12 mouse cellular contexts compared by ENCODE assay signal in the genomic region with DNA sequence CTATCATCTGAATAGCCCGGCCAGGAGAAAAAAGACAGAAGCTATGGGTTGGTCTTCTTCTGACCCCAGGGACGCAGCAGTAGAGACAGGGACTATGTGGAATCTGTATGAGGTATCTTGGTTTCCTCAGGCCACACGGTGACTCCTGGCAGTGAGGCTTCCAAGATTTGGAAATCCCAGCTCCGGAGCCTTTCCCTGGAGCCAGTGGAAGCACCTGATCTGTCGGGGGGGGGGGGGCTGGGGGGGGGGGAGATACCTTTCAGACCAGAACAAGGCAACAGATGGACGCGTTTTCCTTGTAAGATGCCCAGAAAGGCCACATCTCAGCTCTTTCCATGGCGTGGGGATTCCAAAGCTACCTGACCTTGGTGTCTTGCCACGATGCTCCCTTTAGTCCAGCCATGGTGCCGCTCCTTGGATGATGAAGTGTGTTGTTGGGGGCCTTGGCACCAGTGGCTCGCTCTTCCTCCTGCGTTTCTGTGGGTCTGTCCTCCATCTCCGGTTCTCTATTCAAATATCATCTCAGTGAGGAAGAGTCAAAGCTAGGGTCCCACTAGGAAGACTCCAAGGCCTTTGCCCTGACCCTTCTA. TPM values are rescaled to one million over a fixed set of nuclear protein-coding genes. Genes with fewer than 3 reads are reported as not detected.
DNase-seq lines count a peak whose midpoint lies in the region; ATAC-seq lines count a peak whose summit lies in the region.
"Had no signal": no experiment of that assay in that cellular context is flagged by ENCODE, and none has a peak within 500 bp of the region (broad histone marks: within the 10 kb centered on the region; RNA-seq: fewer than 3 reads in every experiment).

No protein-coding gene starts in this region.

- H3K9ac ChIP-seq in heart, embryonic 13.5 days = peak overlapping the region; percentile 80; the same call in 1 of the 2 replicates
- no peak overlapping the region for H3K9ac ChIP-seq in midbrain, embryonic 11.5 days (ENCODE audit: low read length)
- H3K9ac ChIP-seq in hindbrain, embryonic 15.5 days = no peak overlapping the region
- no peak overlapping the region for H3K9ac ChIP-seq in midbrain, embryonic 16.5 days (ENCODE audit: low read depth, low read length)

- ATAC-seq in heart, embryonic 13.5 days (ENCODE audit: extremely low read depth, insufficient number of reproducible peaks, low FRiP score, low TSS enrichment) = no peak
- no peak for ATAC-seq in midbrain, embryonic 11.5 days (ENCODE audit: low FRiP score)
- no peak for ATAC-seq in hindbrain, embryonic 15.5 days (ENCODE audit: low FRiP score, low read depth)
- no peak for ATAC-seq in midbrain, embryonic 16.5 days

- no peak overlapping the region for H3K4me3 ChIP-seq in heart, embryonic 13.5 days
- H3K4me3 ChIP-seq in midbrain, embryonic 10.5 days = no peak overlapping the region
- no peak overlapping the region for H3K4me3 ChIP-seq in midbrain, embryonic 11.5 days (ENCODE audit: low read depth, low read length)
- H3K4me3 ChIP-seq in hindbrain, embryonic 15.5 days = no peak overlapping the region
- H3K4me3 ChIP-seq in midbrain, embryonic 16.5 days (ENCODE audit: low read depth, low read length) = no peak overlapping the region
- H3K4me3 ChIP-seq: heart, embryonic 12.5 days had no signal

- 79% methylated on average over 12 of the region's 13 CpGs for WGBS in heart, embryonic 13.5 days
- 88% methylated on average over 12 of the region's 13 CpGs for WGBS in midbrain, embryonic 10.5 days
- WGBS in midbrain, embryonic 11.5 days = 87% methylated on average over 13 of the region's 13 CpGs
- 86% methylated on average over 13 of the region's 13 CpGs for WGBS in hindbrain, embryonic 15.5 days
- 88% methylated on average over 12 of the region's 13 CpGs for WGBS in midbrain, embryonic 16.5 days

- no peak for DNase-seq in heart, postnatal 10 days
- no peak for DNase-seq in midbrain, embryonic 10.5 days (ENCODE audit: low spot score)
- DNase-seq in midbrain, embryonic 11.5 days (ENCODE audit: low spot score, missing footprints) = no peak
- DNase-seq in adrenal gland, postnatal 4 days (ENCODE audit: low spot score in 2 of 2) = no peak
- no peak for DNase-seq in c-Kit-positive CD71-positive TER-119-positive erythroid progenitor cells, embryonic 14.5 days (ENCODE audit: low spot score)
- DNase-seq: kidney, postnatal 36 days; left cerebral cortex, postnatal 4 days had no signal

- no peaks in the 10 kb centered on the region for H3K36me3 ChIP-seq in heart, embryonic 13.5 days
- no peaks in the 10 kb centered on the region for H3K36me3 ChIP-seq in midbrain, embryonic 10.5 days
- no peaks in the 10 kb centered on the region for H3K36me3 ChIP-seq in midbrain, embryonic 11.5 days (ENCODE audit: control insufficient read depth, insufficient read depth, low read length)
- H3K36me3 ChIP-seq in hindbrain, embryonic 15.5 days = no peaks in the 10 kb centered on the region
- no peaks in the 10 kb centered on the region for H3K36me3 ChIP-seq in midbrain, embryonic 16.5 days (ENCODE audit: control insufficient read depth, insufficient read depth, low read length)
- H3K36me3 ChIP-seq: heart, embryonic 12.5 days had no signal

- intact Hi-C loops in heart, postnatal 10 days (cut with DNase I) = loop anchor here (5.0 kb wide), 1 partner anchor 210 kb away; no protein-coding TSS in a partner anchor

- H3K4me1 ChIP-seq in heart, embryonic 13.5 days = peaks cover 53% of the 10 kb centered on the region
- peaks cover 54% of the 10 kb centered on the region for H3K4me1 ChIP-seq in midbrain, embryonic 10.5 days
- H3K4me1 ChIP-seq in midbrain, embryonic 11.5 days (ENCODE audit: control insufficient read depth, insufficient read depth, low read length) = peaks cover 16% of the 10 kb centered on the region
- peaks cover 35% of the 10 kb centered on the region for H3K4me1 ChIP-seq in hindbrain, embryonic 15.5 days (replicated peaks)
- peaks cover 31% of the 10 kb centered on the region for H3K4me1 ChIP-seq in midbrain, embryonic 16.5 days (ENCODE audit: control insufficient read depth, insufficient read depth, low read length)

- H3K27me3 ChIP-seq in heart, embryonic 13.5 days (replicated peaks) = no peaks in the 10 kb centered on the region; the same call in 1 of the 2 replicates
- H3K27me3 ChIP-seq in midbrain, embryonic 10.5 days (ENCODE audit: low read depth, poor library complexity, severe bottlenecking) = peaks cover 28% of the 10 kb centered on the region
- H3K27me3 ChIP-seq in midbrain, embryonic 11.5 days (ENCODE audit: control insufficient read depth, insufficient read depth, low read length) = 0 out of 2 replicates have a peak, but pooled peaks cover 2% of the 10 kb centered on the region
- no peaks in the 10 kb centered on the region for H3K27me3 ChIP-seq in hindbrain, embryonic 15.5 days
- no peaks in the 10 kb centered on the region for H3K27me3 ChIP-seq in midbrain, embryonic 16.5 days (ENCODE audit: control insufficient read depth, insufficient read depth, low read depth, low read length)
- H3K27me3 ChIP-seq: heart, embryonic 12.5 days had no signal

- no peak overlapping the region for H3K4me2 ChIP-seq in heart, embryonic 13.5 days
- H3K4me2 ChIP-seq in midbrain, embryonic 11.5 days = no peak overlapping the region
- no peak overlapping the region for H3K4me2 ChIP-seq in hindbrain, embryonic 15.5 days
- no peak overlapping the region for H3K4me2 ChIP-seq in midbrain, embryonic 16.5 days (ENCODE audit: low read length)

- no peaks in the 10 kb centered on the region for H3K9me3 ChIP-seq in heart, embryonic 13.5 days
- H3K9me3 ChIP-seq in midbrain, embryonic 10.5 days (replicated peaks) = no peaks in the 10 kb centered on the region
- H3K9me3 ChIP-seq in midbrain, embryonic 11.5 days (ENCODE audit: control insufficient read depth, low read length) = no peaks in the 10 kb centered on the region
- no peaks in the 10 kb centered on the region for H3K9me3 ChIP-seq in hindbrain, embryonic 15.5 days
- H3K9me3 ChIP-seq in midbrain, embryonic 16.5 days (replicated peaks; ENCODE audit: control insufficient read depth, low read length, poor library complexity, severe bottlenecking) = no peaks in the 10 kb centered on the region
- H3K9me3 ChIP-seq: heart, embryonic 12.5 days had no signal

- peak overlapping the region; percentile 92 for H3K27ac ChIP-seq in heart, embryonic 13.5 days (replicated peaks)
- H3K27ac ChIP-seq in midbrain, embryonic 10.5 days (replicated peaks) = peak overlapping the region; percentile 98
- no peak overlapping the region for H3K27ac ChIP-seq in midbrain, embryonic 11.5 days (ENCODE audit: low read depth, low read length)
- H3K27ac ChIP-seq in hindbrain, embryonic 15.5 days (replicated peaks) = peak overlapping the region; percentile 98
- H3K27ac ChIP-seq in midbrain, embryonic 16.5 days (ENCODE audit: low read length) = peak overlapping the region; percentile 97

RNA-seq across cellular contexts. Expression of gene Tmem209, which starts 47.7 kb away (rescaled TPM):
- 24.2 and 25.6 TPM in 2 replicates for polyA plus RNA-seq in heart, embryonic 13.5 days (2015; fragmentation: Nextera tagmentation; extraction: Ambion mirVana)
- 10 to 100 TPM; 12.0 to 13.3 TPM for total RNA-seq in heart, postnatal 10 days (2021)
- 47.8 and 52.7 TPM in 2 replicates for polyA plus RNA-seq in midbrain, embryonic 10.5 days (2016; fragmentation: Nextera tagmentation; extraction: Ambion mirVana)
- polyA plus RNA-seq in midbrain, embryonic 11.5 days (2014; fragmentation: Nextera tagmentation; extraction: Ambion mirVana) = 46.0 and 58.1 TPM in 2 replicates
- 25.4 and 30.3 TPM in 2 replicates for polyA plus RNA-seq in hindbrain, embryonic 15.5 days (2015; fragmentation: Nextera tagmentation; extraction: Ambion mirVana)
- polyA plus RNA-seq in midbrain, embryonic 16.5 days (2015; fragmentation: Nextera tagmentation; extraction: Ambion mirVana) = 30.3 TPM in 2 replicates
- 10 to 100 TPM; 36.1 to 36.9 TPM for total RNA-seq in adrenal gland, postnatal 4 days (2021)

RNA-seq across cellular contexts. Expression of gene Ssmem1, which starts 47.8 kb away (rescaled TPM):
- not detected in 2 replicates for polyA plus RNA-seq in heart, embryonic 13.5 days (2015; fragmentation: Nextera tagmentation; extraction: Ambion mirVana)
- total RNA-seq in heart, postnatal 10 days (2021) = not detected
- polyA plus RNA-seq in midbrain, embryonic 10.5 days (2016; fragmentation: Nextera tagmentation; extraction: Ambion mirVana) = 0.22 and 0.36 TPM in 2 replicates
- polyA plus RNA-seq in midbrain, embryonic 11.5 days (2014; fragmentation: Nextera tagmentation; extraction: Ambion mirVana) = 0.49 and 0.68 TPM in 2 replicates
- polyA plus RNA-seq in hindbrain, embryonic 15.5 days (2015; fragmentation: Nextera tagmentation; extraction: Ambion mirVana) = 0.22 TPM in 1 of 2 replicates, not detected in the other
- 0.14 TPM in 1 of 2 replicates, not detected in the other for polyA plus RNA-seq in midbrain, embryonic 16.5 days (2015; fragmentation: Nextera tagmentation; extraction: Ambion mirVana)
- total RNA-seq in adrenal gland, postnatal 4 days (2021) = under 1 TPM; 0.45 to 0.59 TPM
- total RNA-seq: megakaryocyte progenitor cell, adult 5-6 weeks had no signal
